Mouse (Mus musculus): Measurements from ENCODE around the gene Fstl4.

Fstl4 gene

GRCm38 (mm10) chr11:52915648-52916047, 151.2 kb downstream of the Fstl4 start:
- no peak for DNase-seq

DNA sequence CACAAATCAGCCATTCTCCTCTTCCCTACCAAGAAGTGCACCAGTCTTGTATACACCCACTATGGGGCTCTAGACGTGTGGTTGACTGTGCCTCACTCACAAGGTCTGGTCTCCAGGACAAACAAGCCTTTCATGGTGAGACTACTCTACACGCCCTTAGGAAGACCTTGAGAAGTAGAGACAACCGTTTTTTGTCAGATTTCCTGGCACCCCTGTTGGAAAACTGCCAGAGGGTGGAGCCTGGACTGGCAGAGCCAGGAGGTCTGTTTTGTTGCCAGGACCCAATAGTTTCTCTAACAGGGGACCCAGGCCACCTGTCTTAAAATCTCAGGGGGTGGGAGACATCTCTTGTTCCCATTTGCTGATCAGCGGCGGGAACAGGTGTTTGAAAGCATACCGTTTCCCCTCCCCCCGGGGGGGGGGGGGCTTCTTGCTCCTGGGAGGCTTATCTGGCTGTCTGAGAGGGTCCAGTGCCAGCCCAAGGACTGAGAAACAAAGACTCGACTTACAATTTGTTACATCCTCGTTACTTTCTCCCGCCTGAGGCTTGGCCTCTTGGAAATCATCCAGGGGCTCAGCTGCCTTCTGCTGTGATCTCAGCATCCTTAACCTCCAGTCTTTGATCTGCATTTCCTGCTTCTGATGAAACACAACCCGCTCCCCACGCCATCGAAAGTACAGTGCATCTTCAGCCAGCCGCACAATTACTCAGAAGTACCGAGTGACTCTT, 155.0 kb downstream of the Fstl4 start:
- peak; percentile 15 for DNase-seq

- no peak for DNase-seq
Measured at GRCm38 (mm10) chr11:52924196-52924595, 159.8 kb downstream of the Fstl4 start.

DNA sequence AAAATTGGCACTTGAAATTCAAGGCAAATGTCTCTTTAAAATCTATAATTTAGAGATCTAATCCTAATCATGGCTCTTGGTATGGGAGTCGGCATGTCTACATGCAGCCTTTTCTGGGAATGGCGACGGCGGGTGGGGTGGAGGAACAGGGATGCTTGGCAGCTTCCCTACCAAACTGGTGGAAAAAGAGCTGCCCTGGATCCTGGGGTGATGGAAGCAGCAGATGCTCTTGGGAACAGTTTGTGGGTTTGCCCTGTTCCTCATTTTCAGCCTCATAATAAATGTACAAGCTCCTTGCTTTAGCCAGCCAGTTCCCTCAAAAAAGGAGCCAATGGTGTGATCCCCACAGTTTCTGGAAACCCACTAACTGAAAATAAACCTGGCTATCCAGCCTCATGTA, 163.9 kb downstream of the Fstl4 start:
- DNase-seq, result no peak

- DNase-seq, result no peak
Measured at GRCm38 (mm10) chr11:52939336-52940070, 175.1 kb downstream of the Fstl4 start.

GRCm38 (mm10) chr11:52942967-52943366, 178.5 kb downstream of the Fstl4 start:
- no peak for DNase-seq

DNA sequence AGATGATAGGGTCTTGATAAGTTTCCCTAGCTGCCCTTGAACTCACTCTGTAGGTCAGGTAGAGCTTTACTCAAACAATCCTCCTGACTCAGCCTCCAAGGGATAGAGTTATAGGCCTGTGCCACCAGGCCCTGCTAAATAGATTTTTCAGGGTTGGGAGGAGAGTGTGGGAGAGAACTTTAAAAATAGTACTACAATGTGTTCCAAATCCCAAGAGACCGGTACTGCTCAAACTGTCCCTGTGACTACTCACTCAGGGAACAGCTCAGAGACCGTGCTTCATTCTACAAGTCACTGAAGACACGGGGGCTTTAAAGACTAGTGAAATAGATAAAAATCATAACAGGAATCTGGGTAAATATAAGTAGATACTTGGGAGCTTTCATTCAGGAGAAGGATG, 190.6 kb downstream of the Fstl4 start:
- DNase-seq, result no peak

- DNase-seq, result no peak
Measured at GRCm38 (mm10) chr11:52968809-52969208, 204.4 kb downstream of the Fstl4 start.

DNA sequence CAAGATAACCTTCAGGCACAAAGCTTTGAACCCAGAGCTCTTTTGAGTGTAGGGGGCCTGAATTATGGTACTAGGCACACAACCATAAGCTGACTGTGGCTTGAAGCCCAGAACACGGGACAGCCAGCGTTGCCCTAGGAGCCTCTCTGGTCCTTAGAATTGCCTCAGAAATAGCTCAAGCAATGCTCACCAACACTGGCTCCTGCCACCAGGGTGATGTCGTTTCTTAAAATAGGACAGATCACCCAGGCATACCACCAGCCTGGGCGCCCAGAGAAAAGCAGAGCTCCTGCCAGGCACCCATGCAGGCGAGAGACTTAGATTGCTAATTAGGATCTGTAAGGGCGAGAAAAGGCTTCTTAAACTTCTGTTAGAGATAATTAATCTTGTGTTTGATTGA, 206.0 kb downstream of the Fstl4 start:
- no peak for DNase-seq

- DNase-seq, result no peak
Measured at GRCm38 (mm10) chr11:52986986-52987385, 222.6 kb downstream of the Fstl4 start.

DNA sequence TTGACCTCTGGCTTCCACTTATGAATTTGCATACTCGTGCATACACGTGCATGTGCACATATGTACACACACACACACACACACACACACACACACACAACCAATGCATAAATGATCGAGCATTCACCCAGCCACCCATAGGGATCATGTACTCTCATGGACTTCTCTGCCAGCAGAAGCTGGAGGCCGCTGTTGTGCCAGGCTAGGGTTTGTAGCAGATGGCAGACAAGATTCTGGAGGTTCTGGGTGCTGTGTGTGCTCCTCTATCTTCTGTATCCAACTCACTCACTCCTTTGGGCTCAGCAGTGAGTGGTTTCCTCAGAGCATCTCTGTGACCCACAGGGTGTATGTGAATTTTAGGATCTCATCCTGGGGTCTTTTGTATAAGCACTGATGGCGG, 230.3 kb downstream of the Fstl4 start:
- no peak for DNase-seq

- no peak for DNase-seq
Measured at GRCm38 (mm10) chr11:52996434-52997093, 232.1 kb downstream of the Fstl4 start.

- no peak for DNase-seq
Measured at GRCm38 (mm10) chr11:52997421-52997820, 233.0 kb downstream of the Fstl4 start.

- DNase-seq, result no peak
Measured at GRCm38 (mm10) chr11:53000226-53000625, 235.8 kb downstream of the Fstl4 start.

- DNase-seq, result no peak
Measured at GRCm38 (mm10) chr11:53003361-53003760, 238.9 kb downstream of the Fstl4 start.

GRCm38 (mm10) chr11:53003811-53004210, 239.4 kb downstream of the Fstl4 start:
- DNase-seq, result no peak

DNA sequence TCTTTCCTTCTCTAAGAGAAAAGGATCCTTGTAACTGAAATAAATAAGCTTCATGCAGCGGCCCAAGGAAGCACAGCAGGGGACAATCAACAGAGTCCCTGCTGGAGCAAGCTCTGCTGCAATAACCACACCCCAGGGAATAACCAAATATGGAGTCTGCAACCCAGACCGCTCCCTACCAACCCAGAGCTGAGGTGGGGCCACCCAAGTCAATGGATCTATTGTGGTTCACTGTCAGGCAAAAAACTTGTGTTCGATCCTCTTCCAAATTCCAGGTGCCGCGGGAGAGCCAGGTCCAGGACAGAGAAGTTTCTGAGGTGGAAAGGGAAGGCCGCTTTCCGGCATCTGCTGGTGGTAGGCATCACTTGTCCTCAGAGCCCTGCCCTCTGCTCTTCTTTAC, 245.2 kb downstream of the Fstl4 start:
- DNase-seq, result no peak

DNA sequence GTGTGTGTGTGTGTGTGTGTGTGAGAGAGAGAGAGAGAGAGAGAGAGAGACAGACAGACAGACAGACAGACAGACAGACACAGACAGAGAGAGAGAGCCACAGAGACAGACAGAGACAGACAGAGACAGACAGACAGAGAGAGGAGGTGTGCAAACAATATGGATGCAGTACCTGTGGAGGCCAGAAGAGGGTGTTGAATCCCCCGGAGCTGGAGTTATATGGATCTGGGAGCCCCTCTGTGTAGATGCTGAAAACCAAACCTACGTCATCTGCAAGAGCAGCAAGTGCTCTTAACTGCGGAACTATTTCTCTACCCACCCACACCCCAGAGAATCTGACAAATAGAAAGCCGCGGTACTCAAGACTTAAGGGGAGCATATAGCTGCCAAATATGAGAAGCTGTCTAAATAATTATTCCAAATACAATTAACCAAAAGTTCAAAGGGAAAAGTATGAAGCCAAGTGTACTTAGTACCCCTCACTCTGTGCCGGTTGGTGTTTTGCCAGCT, 247.6 kb downstream of the Fstl4 start:
- DNase-seq, result no peak

GRCm38 (mm10) chr11:53013906-53014305, 249.5 kb downstream of the Fstl4 start:
- no peak for DNase-seq

- no peak for DNase-seq
Measured at GRCm38 (mm10) chr11:53016358-53017021, 252.1 kb downstream of the Fstl4 start.

GRCm38 (mm10) chr11:53019509-53019908, 255.1 kb downstream of the Fstl4 start:
- DNase-seq, result no peak

DNA sequence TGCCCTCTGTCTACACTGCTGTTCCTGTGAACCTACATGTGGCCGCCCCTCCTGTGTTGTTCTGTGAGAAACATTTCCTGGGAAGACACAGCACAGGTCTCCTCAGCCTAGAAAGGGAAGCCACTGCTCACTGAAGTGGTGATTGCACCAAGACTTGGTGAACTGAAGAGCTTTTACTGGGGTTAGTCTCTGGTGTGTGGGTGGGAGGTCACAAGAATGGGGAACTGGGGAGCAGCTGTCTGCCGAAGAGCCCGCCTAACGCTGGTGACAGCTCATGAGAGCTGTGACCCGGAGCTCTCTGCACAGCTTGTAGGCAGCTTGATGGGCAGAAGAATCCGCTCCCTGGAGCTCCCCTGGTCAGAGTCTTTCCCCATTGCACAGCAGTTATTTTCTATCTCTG, 260.0 kb downstream of the Fstl4 start:
- no peak for DNase-seq

DNA sequence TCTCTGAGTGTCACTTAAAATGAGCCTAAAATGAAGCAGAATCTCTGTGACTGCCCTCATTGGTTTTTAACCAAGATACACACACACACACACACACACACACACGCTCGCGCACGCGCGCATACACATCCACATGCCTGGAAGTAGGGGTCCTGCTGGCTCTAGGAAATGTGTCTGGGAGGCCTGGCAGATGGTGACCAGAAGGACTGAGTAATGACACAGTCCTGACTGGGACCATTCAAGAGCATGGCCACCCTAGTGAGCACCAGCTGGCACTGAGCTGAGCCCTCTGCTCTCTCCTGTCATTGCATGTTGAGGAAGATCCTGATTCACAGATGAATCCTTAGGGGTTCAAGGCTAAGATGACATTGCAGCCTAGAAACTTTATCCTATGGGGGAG, 261.3 kb downstream of the Fstl4 start:
- DNase-seq, result no peak
